Mouse (Mus musculus): ENCODE data around the gene Ltb.

DNA sequence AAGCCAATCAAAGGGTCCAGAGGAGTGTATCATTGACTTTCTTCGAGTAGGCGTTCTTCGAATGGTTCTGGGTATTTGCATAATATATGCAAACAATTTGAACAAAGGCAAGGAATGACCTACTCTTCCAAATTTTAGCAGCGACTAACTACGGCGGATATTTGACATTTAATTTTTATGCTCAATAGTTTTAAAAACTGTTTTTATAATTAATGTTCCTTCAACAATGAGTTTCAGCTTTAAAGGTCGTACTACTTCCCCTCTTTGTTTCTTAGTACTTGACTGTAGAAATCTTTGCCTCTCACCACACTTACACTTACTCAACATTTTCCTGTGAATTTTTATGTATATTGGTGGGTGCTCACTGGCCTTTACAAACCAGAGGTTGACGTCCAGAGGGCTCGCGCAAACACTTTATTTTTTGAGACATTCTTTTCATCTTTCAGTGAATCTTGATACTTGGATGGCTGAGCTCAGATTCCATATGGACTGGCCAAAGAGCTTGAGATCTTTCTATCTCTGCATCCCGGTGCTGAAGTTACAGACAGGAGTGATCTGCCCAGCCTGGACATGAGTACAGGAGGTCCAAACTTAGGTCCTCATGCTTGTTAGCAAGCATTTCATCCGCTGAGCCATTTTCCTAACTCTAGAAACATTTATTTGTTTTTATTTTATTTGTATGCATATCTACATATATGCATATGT lies 28.6 kb upstream of the Ltb start:
- TF ChIP-seq USF1 (IDR thresholded peaks at IDR 0.05; ENCODE audit: low read depth) (no peak), POLR2A (IDR thresholded peaks at IDR 0.05; ENCODE audit: insufficient read length, low read depth) (no peak), POLR2AphosphoS2 (IDR thresholded peaks at IDR 0.05; ENCODE audit: insufficient read length, low read depth) (no peak), MAX (IDR thresholded peaks at IDR 0.05; ENCODE audit: low read depth) (no peak), MYOG (IDR thresholded peaks at IDR 0.05; ENCODE audit: control insufficient read depth in 1 of 3, insufficient read depth in 1 of 3, insufficient read length in 2 of 3, low read depth in 2 of 3) (no peak), MYOD1 (IDR thresholded peaks at IDR 0.05; ENCODE audit: control insufficient read depth in 1 of 3, insufficient read length in 2 of 3, low read depth in 2 of 3) (no peak), SRF (IDR thresholded peaks at IDR 0.05; ENCODE audit: control insufficient read depth, insufficient read length, low read depth) (no peak), E2F4 (IDR thresholded peaks at IDR 0.05; ENCODE audit: insufficient read depth) (no peak), TCF12 (IDR thresholded peaks at IDR 0.05; ENCODE audit: insufficient read depth, poor library complexity, severe bottlenecking) (no peak)
